Mouse (Mus musculus): Measurements from ENCODE around the gene Nptx1.

DNA sequence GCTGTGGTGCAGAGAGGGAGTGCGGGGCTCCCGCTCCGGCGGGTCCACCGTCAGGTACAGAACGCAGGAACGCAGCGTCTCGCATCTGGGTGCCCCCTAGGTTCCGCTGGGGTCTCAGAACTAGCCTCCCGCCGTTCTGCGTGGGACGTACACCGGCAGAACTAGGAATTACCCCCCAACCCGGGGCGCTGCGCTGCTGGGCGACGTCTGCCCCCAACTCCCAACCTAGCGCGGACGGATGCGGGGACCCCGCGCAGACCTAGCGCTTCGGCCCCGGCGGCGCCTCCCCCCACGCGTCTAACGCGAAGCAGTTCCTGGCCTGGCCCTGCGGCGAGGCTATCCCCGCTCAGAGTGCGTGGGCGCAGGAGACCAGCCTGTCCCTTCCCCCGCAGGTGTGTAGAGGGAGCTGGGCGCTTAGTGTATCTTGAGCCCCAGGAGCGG, 1.8 kb upstream of the Nptx1 start:
- TF ChIP-seq CTCF (conservative IDR thresholded peaks at IDR 0.05; ENCODE audit: low read length) = no peak
- TF ChIP-seq POU5F1 (IDR thresholded peaks at IDR 0.05; ENCODE audit: borderline replicate concordance, low read length) = no peak
- no peak for TF ChIP-seq NANOG (IDR thresholded peaks at IDR 0.05; ENCODE audit: borderline replicate concordance, low read length)

Data from E14TG2a.4 (cell line).